Mouse (Mus musculus) pancreas, adult 10 weeks (tissue): Measurements from ENCODE around the gene Plekha4. TPM values are rescaled to one million over a fixed set of nuclear protein-coding genes. Genes with fewer than 3 reads are reported as not detected.

ENCODE experiments used
- polyA plus RNA-seq: library from polyadenylated mRNA; stranded (reverse); fragments of 350-450 nt; fragmentation: Illumina TruSeq; extraction: RNeasy Lipid Tissue Mini Kit (QIAGEN cat#74804); gene quantifications from one replicate; pipeline ENCODE4 v1.2.3, GENCODE M21; 2015; ENCODE audit warnings: low read depth, low replicate concordance; ENCODE audit not compliant: insufficient read depth

The Plekha4 gene
- polyA plus RNA-seq: 3.5 TPM

GRCm38 (mm10) chr7:45525809-45526473, at the start of gene Plekha4, which contains the start of gene Ppp1r15a:
Gene Plekha4, plus strand, starts transcription at chr7:45526330.
Gene Ppp1r15a, minus strand, starts transcription at chr7:45526268.

GRCm38 (mm10) chr7:45481374-45481927, 44.7 kb upstream of the Plekha4 start, which contains the start of gene Tulp2:
Gene Tulp2, plus strand, starts transcription at chr7:45481877.

GRCm38 (mm10) chr7:45486761-45487415, 39.2 kb upstream of the Plekha4 start, which contains the start of gene Gm45808:
Gene Gm45808, minus strand, starts transcription at chr7:45486811.

GRCm38 (mm10) chr7:45488293-45489204, 37.6 kb upstream of the Plekha4 start, which contains the start of gene Dhdh:
Gene Dhdh, minus strand, starts transcription at chr7:45488805.

GRCm38 (mm10) chr7:45509912-45510787, 16.0 kb upstream of the Plekha4 start, which contains the start of gene Nucb1:
Gene Nucb1, minus strand, starts transcription at chr7:45510406.

GRCm38 (mm10) chr7:45554744-45555143, 28.6 kb downstream of the Plekha4 start, which contains the start of gene Hsd17b14:
Gene Hsd17b14, plus strand, starts transcription at chr7:45554893.

GRCm38 (mm10) chr7:45570103-45570741, 44.1 kb downstream of the Plekha4 start, which contains the start of gene Bcat2:
Gene Bcat2, plus strand, starts transcription at chr7:45570153.

Other genes with a start within 250 kb of the Plekha4 start
- not detected for gene Slc6a21, start 248.8 kb upstream of the Plekha4 start, polyA plus RNA-seq
- gene Trpm4, start 192.6 kb upstream of the Plekha4 start, polyA plus RNA-seq: 15.2 TPM
- 0.89 TPM for gene Hrc, start 191.0 kb upstream of the Plekha4 start, polyA plus RNA-seq
- gene Ppfia3, start 159.3 kb upstream of the Plekha4 start, polyA plus RNA-seq: 0.92 TPM
- gene Lin7b, start 155.7 kb upstream of the Plekha4 start, polyA plus RNA-seq: 4.4 TPM
- gene Snrnp70, start 130.6 kb upstream of the Plekha4 start, polyA plus RNA-seq: 230 TPM
- not detected for gene Kcna7, start 120.7 kb upstream of the Plekha4 start, polyA plus RNA-seq
- not detected for gene Ntf5, start 112.6 kb upstream of the Plekha4 start, polyA plus RNA-seq
- not detected for gene Lhb, start 105.5 kb upstream of the Plekha4 start, polyA plus RNA-seq
- 3.9 TPM for gene Gys1, start 91.5 kb upstream of the Plekha4 start, polyA plus RNA-seq
- gene Ruvbl2, start 88.2 kb upstream of the Plekha4 start, polyA plus RNA-seq: 11.0 TPM
- 893 TPM for gene Ftl1, start 66.4 kb upstream of the Plekha4 start, polyA plus RNA-seq
- gene Bax, start 59.4 kb upstream of the Plekha4 start, polyA plus RNA-seq: 42.0 TPM
- gene Tulp2, start 44.5 kb upstream of the Plekha4 start, polyA plus RNA-seq: 1.5 TPM
- not detected for gene Gm45808, start 39.5 kb upstream of the Plekha4 start, polyA plus RNA-seq
- 2.1 TPM for gene Dhdh, start 37.5 kb upstream of the Plekha4 start, polyA plus RNA-seq
- 43.0 TPM for gene Nucb1, start 15.9 kb upstream of the Plekha4 start, polyA plus RNA-seq
- gene Ppp1r15a, start 62 bp upstream of the Plekha4 start, polyA plus RNA-seq: 14.2 TPM
- gene Hsd17b14, start 28.6 kb downstream of the Plekha4 start, polyA plus RNA-seq: not detected
- 127 TPM for gene Bcat2, start 43.8 kb downstream of the Plekha4 start, polyA plus RNA-seq
- gene Fgf21, start 89.2 kb downstream of the Plekha4 start, polyA plus RNA-seq: 41.8 TPM
- 4.9 TPM for gene Fut1, start 91.0 kb downstream of the Plekha4 start, polyA plus RNA-seq
- gene Izumo1, start 95.5 kb downstream of the Plekha4 start, polyA plus RNA-seq: 2.0 TPM
- 11.1 TPM for gene Rasip1, start 101.2 kb downstream of the Plekha4 start, polyA plus RNA-seq
- 2.2 TPM for gene Mamstr, start 113.6 kb downstream of the Plekha4 start, polyA plus RNA-seq
- not detected for gene Fut2, start 140.1 kb downstream of the Plekha4 start, polyA plus RNA-seq
- gene Ntn5, start 157.7 kb downstream of the Plekha4 start, polyA plus RNA-seq: not detected
- gene Sec1, start 168.1 kb downstream of the Plekha4 start, polyA plus RNA-seq: not detected
- 2.1 TPM for gene Car11, start 173.5 kb downstream of the Plekha4 start, polyA plus RNA-seq
- gene Dbp, start 178.8 kb downstream of the Plekha4 start, polyA plus RNA-seq: 5.6 TPM
- 401 TPM for gene Rpl18, start 189.1 kb downstream of the Plekha4 start, polyA plus RNA-seq
- gene Sphk2, start 191.7 kb downstream of the Plekha4 start, polyA plus RNA-seq: 9.0 TPM
- gene Fam83e, start 194.9 kb downstream of the Plekha4 start, polyA plus RNA-seq: not detected
- gene Spaca4, start 199.5 kb downstream of the Plekha4 start, polyA plus RNA-seq: not detected